Mouse (Mus musculus): ENCODE measurements around the gene Gdnf. TPM values are rescaled to one million over a fixed set of nuclear protein-coding genes. Genes with fewer than 3 reads are reported as not detected.

Gdnf gene
- polyA plus RNA-seq, 1 experiment from 2014 or later = 1.5 TPM

DNA sequence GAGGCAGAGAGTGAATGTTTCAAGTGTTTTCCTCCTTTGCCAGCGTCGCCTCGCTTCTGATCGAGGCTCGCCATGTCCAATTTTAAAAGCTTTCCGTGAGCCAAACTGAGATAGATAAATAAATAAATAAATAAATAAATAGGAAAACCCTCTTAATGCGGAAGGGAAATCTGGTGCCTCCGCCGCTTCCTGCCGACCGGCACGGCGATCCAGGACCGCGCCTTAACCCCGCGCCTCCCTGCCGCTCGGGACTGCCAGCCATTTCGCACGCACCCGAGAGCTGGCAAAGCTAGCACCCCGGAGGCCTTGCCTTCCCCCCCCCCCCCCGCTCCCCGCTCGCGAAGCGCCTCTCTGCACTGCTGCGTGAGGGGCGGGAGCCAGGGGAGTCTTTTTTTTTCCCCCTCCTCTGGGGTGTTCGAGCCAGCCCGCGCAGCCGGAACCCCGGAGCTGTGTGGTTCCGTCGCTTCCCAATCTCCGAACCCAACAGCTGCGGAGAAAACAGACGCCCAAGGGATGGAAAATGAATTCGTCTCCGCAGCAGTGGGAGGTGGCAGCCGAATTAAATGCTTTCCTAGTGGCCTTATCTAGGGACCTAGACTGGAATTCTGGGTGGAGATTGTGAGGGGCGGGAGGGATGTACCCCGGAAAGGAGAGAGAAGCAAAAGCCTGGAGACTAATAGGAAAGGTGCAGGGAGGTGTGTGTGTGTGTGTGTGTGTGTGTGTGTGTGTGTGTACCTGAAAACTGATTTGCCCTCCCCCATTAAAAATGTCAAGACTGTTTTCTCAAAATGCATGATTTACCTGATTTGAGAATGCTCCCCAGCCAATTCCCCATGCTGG lies 3.1 kb downstream of the Gdnf start:
- no peaks in the 10 kb centered on the region for H3K9me3 ChIP-seq (replicated peaks; ENCODE audit: control insufficient read depth, low read length)
- ATAC-seq (ENCODE audit: insufficient read depth, low FRiP score) = no peak

DNA sequence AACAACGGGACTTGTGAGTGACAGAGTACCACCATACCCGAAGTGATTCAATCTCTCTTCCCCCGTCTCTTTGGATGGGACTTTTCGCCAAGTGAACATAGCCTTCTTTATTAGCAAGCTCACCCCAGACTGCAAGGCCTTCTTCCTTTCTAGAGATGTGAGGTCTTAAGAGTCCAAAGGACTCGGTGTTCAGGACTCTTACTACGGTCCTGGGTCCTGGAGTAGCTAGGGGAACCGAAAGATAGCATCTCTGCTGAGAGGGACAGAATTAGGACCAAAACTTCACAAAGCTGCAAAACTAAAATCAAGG lies 3.7 kb downstream of the Gdnf start:
- Histone ChIP-seq H3K4me2 (ENCODE audit: low read depth, low read length) (peak overlapping the region; percentile 93), H3K9ac (ENCODE audit: low read length) (no peak overlapping the region; the same call in 1 of the 2 replicates), H3K4me1 (ENCODE audit: control insufficient read depth, insufficient read depth, low read length) (peaks cover 16% of the 10 kb centered on the region), H3K9me3 (replicated peaks; ENCODE audit: control insufficient read depth, low read length) (no peaks in the 10 kb centered on the region), H3K4me3 (replicated peaks; ENCODE audit: low read length) (peak overlapping the region; percentile 33), H3K27ac (ENCODE audit: low read length) (no peak overlapping the region), H3K36me3 (ENCODE audit: control insufficient read depth, insufficient read depth, low read length) (no peaks in the 10 kb centered on the region), H3K27me3 (ENCODE audit: control insufficient read depth, insufficient read depth, low read length) (peaks cover 50% of the 10 kb centered on the region)
- WGBS = 19% methylated on average over 7 of the region's 7 CpGs
- no peak for ATAC-seq (ENCODE audit: insufficient read depth, low FRiP score)

More for the DNA sequence above, 3.1 kb downstream of the Gdnf start:
- H3K27me3 ChIP-seq (ENCODE audit: control insufficient read depth, insufficient read depth, low read length) = peaks cover 54% of the 10 kb centered on the region
- peak overlapping the region; percentile 58; the same call in 1 of the 2 replicates for H3K27ac ChIP-seq (ENCODE audit: low read length)
- H3K4me3 ChIP-seq (replicated peaks; ENCODE audit: low read length) = peak overlapping the region; percentile 66
- H3K9ac ChIP-seq (ENCODE audit: low read length) = peak overlapping the region; percentile 72
- WGBS = under 1% methylated on average over 34 of the region's 45 CpGs
- H3K4me1 ChIP-seq (ENCODE audit: control insufficient read depth, insufficient read depth, low read length) = peaks cover 18% of the 10 kb centered on the region
- no peaks in the 10 kb centered on the region for H3K36me3 ChIP-seq (ENCODE audit: control insufficient read depth, insufficient read depth, low read length)
- H3K4me2 ChIP-seq (ENCODE audit: low read depth, low read length) = peak overlapping the region; percentile 93

DNA sequence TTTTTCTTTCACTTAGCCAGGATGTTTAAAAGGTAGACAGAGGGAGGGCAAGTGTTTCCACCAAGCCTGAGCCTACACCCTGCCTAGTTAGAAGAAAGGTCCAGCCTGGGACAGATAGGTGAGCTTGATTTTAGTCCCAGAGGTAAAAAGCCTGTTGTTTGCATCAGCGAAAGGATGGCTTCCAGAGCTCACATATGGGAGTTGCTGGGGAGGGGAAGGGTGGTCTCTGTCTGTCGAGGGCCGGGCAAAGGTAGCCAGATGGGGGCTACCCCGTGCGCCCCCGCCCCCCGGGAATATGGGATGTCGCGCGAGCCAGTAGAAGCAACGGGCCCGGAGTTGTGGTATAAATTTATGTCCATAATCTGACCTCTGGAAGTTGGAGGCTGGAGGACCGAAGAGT lies 4.3 kb downstream of the Gdnf start:
- H3K27me3 ChIP-seq (ENCODE audit: control insufficient read depth, insufficient read depth, low read length) = peaks cover 50% of the 10 kb centered on the region
- peak overlapping the region; percentile 93 for H3K4me2 ChIP-seq (ENCODE audit: low read depth, low read length)
- no peaks in the 10 kb centered on the region for H3K36me3 ChIP-seq (ENCODE audit: control insufficient read depth, insufficient read depth, low read length)
- H3K27ac ChIP-seq (ENCODE audit: low read length) = no peak overlapping the region
- H3K4me3 ChIP-seq (replicated peaks; ENCODE audit: low read length) = peak overlapping the region; percentile 33
- no peak for ATAC-seq (ENCODE audit: insufficient read depth, low FRiP score)
- peaks cover 16% of the 10 kb centered on the region; the same call in 1 of the 2 replicates for H3K4me1 ChIP-seq (ENCODE audit: control insufficient read depth, insufficient read depth, low read length)
- WGBS = 7% methylated on average over 13 of the region's 13 CpGs
- H3K9ac ChIP-seq (ENCODE audit: low read length) = peak overlapping the region; percentile 54; the same call in 1 of the 2 replicates
- no peaks in the 10 kb centered on the region for H3K9me3 ChIP-seq (replicated peaks; ENCODE audit: control insufficient read depth, low read length)

DNA sequence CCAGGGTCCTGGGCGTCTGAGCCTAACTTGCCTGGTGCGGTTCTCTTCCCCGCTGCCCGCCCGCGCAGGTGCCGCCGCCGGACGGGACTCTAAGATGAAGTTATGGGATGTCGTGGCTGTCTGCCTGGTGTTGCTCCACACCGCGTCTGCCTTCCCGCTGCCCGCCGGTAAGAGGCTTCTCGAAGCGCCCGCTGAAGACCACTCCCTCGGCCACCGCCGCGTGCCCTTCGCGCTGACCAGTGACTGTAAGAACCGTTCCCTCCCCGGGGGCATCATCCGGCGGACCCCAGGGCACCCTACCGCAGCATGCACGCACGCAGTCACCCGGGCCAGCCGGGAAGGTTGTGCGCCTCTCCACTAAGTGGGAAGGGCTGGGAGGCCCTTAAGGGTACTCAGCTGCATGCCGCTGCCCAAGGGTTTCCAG lies 4.9 kb downstream of the Gdnf start:
- no peak for ATAC-seq (ENCODE audit: insufficient read depth, low FRiP score)
- Histone ChIP-seq H3K9me3 (replicated peaks; ENCODE audit: control insufficient read depth, low read length) (no peaks in the 10 kb centered on the region), H3K36me3 (ENCODE audit: control insufficient read depth, insufficient read depth, low read length) (no peaks in the 10 kb centered on the region), H3K27me3 (ENCODE audit: control insufficient read depth, insufficient read depth, low read length) (peaks cover 47% of the 10 kb centered on the region), H3K4me1 (ENCODE audit: control insufficient read depth, insufficient read depth, low read length) (peaks cover 16% of the 10 kb centered on the region; the same call in 1 of the 2 replicates), H3K27ac (ENCODE audit: low read length) (no peak overlapping the region), H3K4me3 (replicated peaks; ENCODE audit: low read length) (peak overlapping the region; percentile 33), H3K4me2 (ENCODE audit: low read depth, low read length) (peak overlapping the region; percentile 93), H3K9ac (ENCODE audit: low read length) (peak overlapping the region; percentile 54)
- 4% methylated on average over 35 of the region's 36 CpGs for WGBS

DNA sequence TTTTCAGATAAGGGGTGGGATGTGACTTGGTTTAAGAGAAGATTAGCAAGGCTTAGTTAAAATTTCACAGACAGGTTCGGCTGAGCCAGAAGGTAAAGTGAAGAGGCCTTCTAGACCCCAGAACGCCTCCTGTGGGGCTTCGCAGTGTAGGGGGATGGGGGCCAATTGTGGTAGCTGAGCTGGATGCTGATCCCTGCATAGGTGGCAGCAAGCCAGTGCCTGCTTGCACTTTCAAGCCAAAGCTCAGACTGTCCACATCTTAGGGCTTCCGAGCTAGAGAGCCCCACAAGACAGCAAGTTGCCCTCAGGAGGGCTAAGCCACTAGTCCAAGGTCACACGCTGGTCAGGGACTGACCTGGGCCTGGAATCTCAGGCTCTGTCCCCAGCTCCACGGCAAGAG lies 13.2 kb downstream of the Gdnf start:
- no peaks in the 10 kb centered on the region for H3K9me3 ChIP-seq (replicated peaks; ENCODE audit: control insufficient read depth, low read length)
- H3K36me3 ChIP-seq (ENCODE audit: control insufficient read depth, insufficient read depth, low read length) = no peaks in the 10 kb centered on the region
- H3K4me3 ChIP-seq (replicated peaks; ENCODE audit: low read length) = no peak overlapping the region
- WGBS = 61% methylated on average over 6 of the region's 6 CpGs
- no peaks in the 10 kb centered on the region for H3K27me3 ChIP-seq (ENCODE audit: control insufficient read depth, insufficient read depth, low read length)
- no peak overlapping the region for H3K9ac ChIP-seq (ENCODE audit: low read length)
- no peak overlapping the region for H3K27ac ChIP-seq (ENCODE audit: low read length)
- H3K4me2 ChIP-seq (ENCODE audit: low read depth, low read length) = no peak overlapping the region
- peaks cover 6% of the 10 kb centered on the region; the same call in 1 of the 2 replicates for H3K4me1 ChIP-seq (ENCODE audit: control insufficient read depth, insufficient read depth, low read length)
- no peak for ATAC-seq (ENCODE audit: insufficient read depth, low FRiP score)

DNA sequence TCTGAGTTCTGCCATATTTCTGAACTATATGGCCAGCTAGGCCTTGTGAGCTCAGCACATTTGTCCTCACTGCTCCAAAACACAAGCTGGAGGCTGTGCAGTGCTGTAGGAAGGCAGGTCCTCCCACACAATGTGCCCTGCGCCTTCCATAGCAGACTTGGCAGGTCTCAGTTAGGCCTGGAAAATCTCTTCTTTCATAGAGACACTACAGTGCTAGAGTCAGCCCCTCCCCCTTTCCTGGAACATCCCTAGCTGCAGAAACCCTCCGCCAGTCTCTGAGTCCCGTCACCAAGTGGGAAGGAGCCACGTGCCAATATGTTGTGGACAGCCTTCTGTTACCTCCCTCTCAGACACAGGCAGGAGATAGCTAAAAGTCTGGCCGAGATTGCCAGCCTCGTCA lies 14.9 kb downstream of the Gdnf start:
- whole genome bisulfite sequencing = 31% methylated on average over 6 of the region's 6 CpGs
- H3K4me1 ChIP-seq (ENCODE audit: control insufficient read depth, insufficient read depth, low read length) = peaks cover 6% of the 10 kb centered on the region; the same call in 1 of the 2 replicates
- ATAC-seq (ENCODE audit: insufficient read depth, low FRiP score) = peak; percentile 74; the same call in 1 of the 2 replicates
- no peak overlapping the region for H3K4me2 ChIP-seq (ENCODE audit: low read depth, low read length)
- H3K4me3 ChIP-seq (replicated peaks; ENCODE audit: low read length) = no peak overlapping the region
- H3K36me3 ChIP-seq (ENCODE audit: control insufficient read depth, insufficient read depth, low read length) = no peaks in the 10 kb centered on the region
- H3K9me3 ChIP-seq (replicated peaks; ENCODE audit: control insufficient read depth, low read length) = no peaks in the 10 kb centered on the region
- H3K27me3 ChIP-seq (ENCODE audit: control insufficient read depth, insufficient read depth, low read length) = no peaks in the 10 kb centered on the region
- H3K27ac ChIP-seq (ENCODE audit: low read length) = peak overlapping the region; percentile 26; the same call in 1 of the 2 replicates
- no peak overlapping the region for H3K9ac ChIP-seq (ENCODE audit: low read length)

DNA sequence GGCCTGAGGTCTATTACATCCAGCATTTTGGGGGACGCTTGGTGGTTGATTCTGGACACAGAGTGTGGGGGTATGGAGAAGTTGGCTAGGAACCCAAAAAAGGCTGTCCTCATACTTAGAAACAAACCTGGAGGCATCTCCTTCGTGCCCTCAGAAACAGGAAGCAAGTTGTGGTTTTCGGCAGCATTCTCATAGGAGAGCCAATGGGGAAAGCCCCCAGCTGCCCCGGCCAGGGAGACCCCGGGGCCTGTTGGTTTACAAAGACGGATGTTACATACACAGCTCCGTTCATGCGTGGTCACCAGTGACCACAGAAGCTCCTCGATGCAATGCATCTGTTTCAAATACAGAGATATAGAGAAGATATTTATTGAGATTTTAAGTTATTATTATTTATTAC lies 24.8 kb downstream of the Gdnf start:
- no peak for ATAC-seq (ENCODE audit: insufficient read depth, low FRiP score)
- Histone ChIP-seq H3K27ac (ENCODE audit: low read length) (no peak overlapping the region), H3K9ac (ENCODE audit: low read length) (no peak overlapping the region), H3K9me3 (replicated peaks; ENCODE audit: control insufficient read depth, low read length) (no peaks in the 10 kb centered on the region), H3K4me1 (ENCODE audit: control insufficient read depth, insufficient read depth, low read length) (no peaks in the 10 kb centered on the region), H3K4me3 (replicated peaks; ENCODE audit: low read length) (no peak overlapping the region), H3K4me2 (ENCODE audit: low read depth, low read length) (no peak overlapping the region), H3K27me3 (ENCODE audit: control insufficient read depth, insufficient read depth, low read length) (no peaks in the 10 kb centered on the region), H3K36me3 (ENCODE audit: control insufficient read depth, insufficient read depth, low read length) (0 out of 2 replicates have a peak, but pooled peaks cover 3% of the 10 kb centered on the region)
- 87% methylated on average over 9 of the region's 9 CpGs for WGBS

DNA sequence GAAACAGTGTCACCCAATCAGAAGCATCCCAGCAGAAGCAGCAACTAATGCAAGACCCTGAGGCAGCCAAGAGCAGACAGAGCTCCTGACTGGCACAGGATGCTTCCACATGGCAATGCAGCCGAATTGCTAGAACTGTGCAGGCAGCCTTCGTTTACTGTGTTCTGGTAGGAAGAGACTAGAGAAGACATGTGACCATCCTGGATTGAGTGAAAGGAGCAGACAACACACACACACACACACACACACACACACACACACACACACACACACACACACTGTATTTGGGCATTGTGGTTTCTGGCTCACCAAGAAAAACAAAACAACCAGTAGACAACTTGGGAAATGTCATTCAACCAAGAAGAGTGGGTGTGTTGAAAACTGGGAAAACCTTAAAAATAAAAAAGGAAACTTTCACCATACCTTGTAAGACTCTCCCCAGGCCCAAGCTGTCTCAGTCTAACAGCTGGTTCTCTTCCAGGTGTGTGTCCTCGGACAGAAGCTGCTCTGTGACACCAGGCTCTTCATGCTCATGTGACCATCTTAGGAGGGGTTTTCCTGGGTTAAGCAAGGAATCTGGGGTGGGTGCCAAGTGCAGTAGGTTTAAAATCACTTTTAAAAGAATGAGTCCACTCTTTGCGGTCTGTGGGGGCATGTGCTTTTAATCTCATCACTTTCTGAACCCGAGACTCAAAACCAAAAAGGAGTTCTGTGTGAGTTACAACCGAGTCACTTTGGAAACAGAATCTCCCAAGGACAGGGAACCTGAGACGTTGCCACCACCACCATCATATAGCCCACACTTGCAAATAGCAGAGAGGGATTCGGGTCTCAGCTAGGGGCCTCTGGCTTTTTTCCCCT lies 27.6 kb downstream of the Gdnf start:
- Histone ChIP-seq H3K4me1 (ENCODE audit: control insufficient read depth, insufficient read depth, low read length) (no peaks in the 10 kb centered on the region), H3K9me3 (replicated peaks; ENCODE audit: control insufficient read depth, low read length) (no peaks in the 10 kb centered on the region), H3K27ac (ENCODE audit: low read length) (no peak overlapping the region), H3K4me3 (replicated peaks; ENCODE audit: low read length) (no peak overlapping the region), H3K36me3 (ENCODE audit: control insufficient read depth, insufficient read depth, low read length) (0 out of 2 replicates have a peak, but pooled peaks cover 3% of the 10 kb centered on the region), H3K4me2 (ENCODE audit: low read depth, low read length) (no peak overlapping the region), H3K9ac (ENCODE audit: low read length) (no peak overlapping the region), H3K27me3 (ENCODE audit: control insufficient read depth, insufficient read depth, low read length) (no peaks in the 10 kb centered on the region)
- 60% methylated on average over 8 of the region's 8 CpGs for WGBS
- ATAC-seq (ENCODE audit: insufficient read depth, low FRiP score) = no peak

DNA sequence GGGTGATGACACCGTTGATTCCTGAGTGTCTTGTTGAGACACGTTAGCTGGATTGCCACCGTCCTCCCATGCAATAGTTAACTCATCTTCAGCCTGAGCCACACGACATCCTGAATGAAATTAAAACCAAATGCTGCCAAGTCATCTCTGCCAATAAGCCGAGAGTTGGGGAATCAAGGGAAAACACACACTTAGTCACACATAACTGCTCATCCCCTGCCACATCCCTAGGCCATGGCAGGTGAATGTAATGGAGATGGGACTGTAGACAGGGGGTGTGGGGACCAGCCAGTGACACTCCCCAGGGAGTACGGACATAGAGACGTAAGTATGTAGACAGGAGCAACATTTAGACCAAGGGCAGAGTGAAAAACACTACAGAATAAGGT lies 28.3 kb downstream of the Gdnf start:
- Histone ChIP-seq H3K36me3 (ENCODE audit: control insufficient read depth, insufficient read depth, low read length) (0 out of 2 replicates have a peak, but pooled peaks cover 3% of the 10 kb centered on the region), H3K9me3 (replicated peaks; ENCODE audit: control insufficient read depth, low read length) (no peaks in the 10 kb centered on the region), H3K4me1 (ENCODE audit: control insufficient read depth, insufficient read depth, low read length) (no peaks in the 10 kb centered on the region), H3K9ac (ENCODE audit: low read length) (no peak overlapping the region), H3K27me3 (ENCODE audit: control insufficient read depth, insufficient read depth, low read length) (no peaks in the 10 kb centered on the region), H3K4me2 (ENCODE audit: low read depth, low read length) (no peak overlapping the region), H3K4me3 (replicated peaks; ENCODE audit: low read length) (no peak overlapping the region), H3K27ac (ENCODE audit: low read length) (no peak overlapping the region)
- WGBS = 58% methylated on average over 7 of the region's 7 CpGs
- ATAC-seq (ENCODE audit: insufficient read depth, low FRiP score) = no peak

All from stomach, embryonic 16.5 days (tissue).